Mouse (Mus musculus) spleen, postnatal 10 days (tissue): ENCODE data around the gene Gm4787.
"Not testable (repeated sequence)": the region's sequence is repeated elsewhere in the genome, so short reads cannot be mapped to it uniquely, and the experiment has no call there.

Experiments
- DNase-seq, 2 experiments: peaks; one replicate each; pipeline ENCODE4 v3.0.0; 2021 to 2022; ENCODE audit warnings: low spot score in 2 of 2

The Gm4787 gene

DNA sequence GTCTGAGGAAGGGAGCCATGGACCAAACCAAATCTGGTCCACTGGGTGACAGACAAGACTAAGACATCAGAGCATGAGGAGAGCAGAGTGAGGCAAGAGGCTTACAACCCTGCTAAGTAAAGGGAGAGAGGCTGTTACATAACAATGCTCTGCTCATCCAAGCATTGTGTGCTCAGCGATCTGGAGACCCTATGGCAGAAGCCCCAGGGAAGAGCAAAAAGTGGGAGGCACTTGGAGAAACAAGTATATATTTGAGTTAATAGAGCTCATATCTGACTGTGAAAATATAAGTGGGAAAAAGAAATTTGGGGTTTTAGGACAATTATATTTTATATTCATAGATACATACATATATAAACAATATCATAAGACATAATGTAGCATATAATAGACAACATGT, at the start of gene Gm4787:
Gm4787 (minus strand) TSS at position 101 of the 400 bp plus-strand sequence.
- not testable (repeated sequence) for DNase-seq

DNA sequence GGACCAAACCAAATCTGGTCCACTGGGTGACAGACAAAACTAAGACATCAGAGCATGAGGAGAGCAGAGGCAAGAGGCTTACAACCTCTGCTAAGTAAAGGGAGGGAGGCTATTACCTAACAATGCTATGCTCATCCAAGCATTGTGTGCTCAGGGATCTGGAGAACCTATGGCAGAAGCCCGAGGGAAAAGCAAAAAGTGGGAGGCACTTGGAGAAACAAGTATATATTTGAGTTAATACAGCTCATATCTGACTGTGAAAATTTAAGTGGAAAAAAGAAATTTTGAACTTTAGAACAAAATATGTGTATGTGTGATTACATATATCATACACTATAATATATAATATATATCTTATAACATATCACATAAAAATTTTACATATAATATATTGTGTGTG, 42.6 kb upstream of the Gm4787 start, which contains the start of gene Adam4:
Adam4 (minus strand) TSS at position 101 of the 400 bp plus-strand sequence.
- DNase-seq: no peak

DNA sequence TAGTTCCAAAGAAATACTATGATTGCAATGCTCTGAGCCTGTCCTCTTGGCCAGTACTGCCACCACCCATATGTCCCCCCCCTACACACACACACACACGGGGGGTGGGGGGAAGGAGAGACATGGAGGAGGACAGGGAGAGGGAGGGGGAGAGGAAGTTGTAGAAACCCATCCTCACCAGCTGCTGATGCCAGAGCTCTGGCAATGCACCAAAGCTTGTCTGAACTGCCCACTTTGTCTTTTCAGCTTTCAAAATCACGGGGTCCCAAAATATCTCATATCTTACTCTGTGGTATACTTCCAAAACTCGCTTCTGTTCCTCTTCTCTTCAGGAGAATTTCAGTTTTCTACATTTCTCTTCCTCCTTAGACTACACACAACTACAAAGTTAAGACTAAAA, 33.9 kb upstream of the Gm4787 start:
- DNase-seq: no peak

DNA sequence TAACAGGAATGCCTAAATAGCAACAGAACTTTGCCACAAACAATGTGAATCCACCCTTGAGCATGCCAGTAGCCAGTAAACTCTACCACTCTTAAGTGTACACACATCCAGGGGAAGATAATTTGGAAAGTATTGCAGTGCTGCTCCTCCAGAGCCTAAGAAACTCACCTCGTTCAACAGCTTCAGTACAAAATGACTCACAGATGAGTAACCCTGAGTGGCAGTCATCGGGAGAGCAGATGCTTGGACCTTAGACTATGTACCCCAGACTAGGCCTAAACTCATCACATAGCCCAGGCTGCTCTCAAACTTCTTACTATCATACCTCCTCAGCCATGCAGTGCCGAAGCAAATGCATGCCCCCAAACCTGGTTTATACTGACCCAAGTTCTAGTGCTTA, 29.7 kb upstream of the Gm4787 start:
- no peak for DNase-seq

DNA sequence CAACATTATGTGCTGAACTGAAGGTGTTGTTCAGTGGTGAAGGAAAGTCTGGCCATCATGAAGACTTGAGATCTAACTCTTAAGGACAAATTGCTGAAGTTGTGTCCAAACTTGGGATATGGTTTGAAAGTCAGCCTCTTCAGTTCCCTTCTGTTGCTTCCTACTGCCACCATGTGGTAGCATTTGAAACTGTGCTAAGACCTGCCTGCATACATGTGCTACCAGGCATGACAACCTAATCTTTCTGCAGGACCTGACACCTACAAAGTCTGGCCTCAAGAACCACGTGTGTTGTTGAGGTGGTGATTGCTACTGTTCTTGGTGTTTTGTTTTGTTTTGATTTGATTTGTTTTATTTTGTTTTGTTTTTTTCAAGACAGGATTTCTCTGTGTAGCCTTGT, 22.9 kb upstream of the Gm4787 start:
- peak in 1 of 2 experiments; percentile 53 for DNase-seq

DNA sequence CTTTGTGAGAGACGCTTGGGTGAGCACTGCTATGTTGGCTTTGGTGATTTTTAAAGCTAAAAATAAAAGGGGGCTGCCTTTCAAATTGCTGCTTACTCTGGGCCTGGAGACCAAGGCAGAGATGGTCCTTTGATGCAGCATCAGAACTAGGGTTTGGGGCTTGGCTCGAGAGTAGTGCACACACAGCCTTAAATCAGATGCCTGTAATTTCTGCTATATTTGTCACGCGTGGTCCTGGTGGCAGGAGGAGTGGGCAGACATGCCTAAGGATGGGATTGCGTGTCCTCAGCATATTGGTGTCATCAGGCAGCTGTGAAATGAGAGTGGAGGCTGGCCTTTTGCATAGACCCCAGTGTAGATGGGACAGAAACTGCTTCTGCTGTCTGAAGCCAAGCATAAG, 45.4 kb downstream of the Gm4787 start:
- DNase-seq: no peak

DNA sequence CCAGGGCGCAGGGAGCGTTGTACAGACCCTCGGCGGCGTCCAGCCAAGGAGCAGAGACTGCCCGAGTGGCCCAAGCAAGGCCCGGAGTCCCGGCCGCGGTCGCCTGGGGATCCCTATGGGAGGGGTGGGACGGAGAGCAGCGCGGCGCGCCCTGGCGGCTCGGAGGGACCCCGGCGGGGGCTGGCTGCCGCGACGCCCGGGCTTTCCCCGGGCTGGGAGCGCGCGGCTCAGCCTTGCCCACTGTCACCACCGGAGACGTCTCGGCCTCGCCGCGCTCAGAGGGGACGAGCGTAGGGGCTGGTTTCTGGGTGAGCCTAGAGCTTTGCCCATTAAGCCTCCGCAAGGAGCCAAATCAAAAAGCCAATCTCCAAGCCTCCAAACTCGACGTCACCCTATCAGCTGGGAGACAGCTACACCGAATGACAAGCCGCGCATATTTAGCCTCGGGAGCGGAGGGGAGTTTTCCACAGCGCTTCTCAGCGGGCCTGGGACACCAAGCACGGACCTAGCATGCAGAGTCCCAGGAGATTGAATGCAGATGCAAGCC, 46.3 kb downstream of the Gm4787 start, which contains the start of gene Slc8a3:
Slc8a3 (minus strand) TSS at position 306 of the 547 bp plus-strand sequence.
- DNase-seq: no peak

DNA sequence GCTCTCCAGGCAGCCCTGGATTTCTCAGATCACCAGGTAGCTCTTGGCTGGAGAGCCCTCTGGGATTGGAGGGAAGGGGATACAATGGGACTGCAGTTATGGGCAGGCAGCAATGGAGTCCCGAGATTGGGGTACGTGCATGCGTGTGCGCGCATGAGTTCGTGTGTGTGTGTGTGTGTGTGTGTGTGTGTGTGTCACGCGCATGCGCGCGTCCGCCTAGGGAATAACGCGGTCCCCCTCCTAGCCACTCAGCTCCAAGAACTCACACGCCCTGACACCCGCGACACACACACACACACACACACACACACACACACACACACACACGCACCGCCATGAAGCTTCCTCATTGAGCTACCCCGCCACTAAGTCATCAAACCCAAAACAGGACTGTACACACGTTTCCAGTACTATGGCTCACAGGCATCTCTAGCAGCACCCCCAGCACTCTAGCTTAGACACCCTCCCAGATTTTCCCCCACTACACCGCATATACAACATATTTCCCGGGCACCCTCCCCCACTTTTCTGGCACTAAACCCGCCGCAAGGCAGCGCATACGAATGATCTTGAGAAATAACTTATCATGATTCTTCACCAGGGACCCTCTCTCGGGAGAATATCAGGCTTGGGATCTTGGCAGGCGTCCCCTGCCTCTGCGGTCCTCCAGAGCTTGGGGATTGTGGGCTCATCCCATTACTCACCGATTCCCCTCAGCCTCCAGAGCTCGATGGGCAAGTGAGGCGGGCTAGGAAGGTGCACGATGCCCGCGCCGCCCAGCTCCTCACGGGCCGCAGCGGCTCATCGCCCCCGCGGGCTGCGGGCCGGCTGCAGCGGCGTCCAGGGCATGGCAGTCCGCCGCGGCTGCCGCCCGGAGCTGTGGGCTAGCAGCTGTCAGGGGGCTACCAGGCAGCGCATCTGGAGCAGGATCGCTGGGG, 47.1 kb downstream of the Gm4787 start:
- DNase-seq: no peak

DNA sequence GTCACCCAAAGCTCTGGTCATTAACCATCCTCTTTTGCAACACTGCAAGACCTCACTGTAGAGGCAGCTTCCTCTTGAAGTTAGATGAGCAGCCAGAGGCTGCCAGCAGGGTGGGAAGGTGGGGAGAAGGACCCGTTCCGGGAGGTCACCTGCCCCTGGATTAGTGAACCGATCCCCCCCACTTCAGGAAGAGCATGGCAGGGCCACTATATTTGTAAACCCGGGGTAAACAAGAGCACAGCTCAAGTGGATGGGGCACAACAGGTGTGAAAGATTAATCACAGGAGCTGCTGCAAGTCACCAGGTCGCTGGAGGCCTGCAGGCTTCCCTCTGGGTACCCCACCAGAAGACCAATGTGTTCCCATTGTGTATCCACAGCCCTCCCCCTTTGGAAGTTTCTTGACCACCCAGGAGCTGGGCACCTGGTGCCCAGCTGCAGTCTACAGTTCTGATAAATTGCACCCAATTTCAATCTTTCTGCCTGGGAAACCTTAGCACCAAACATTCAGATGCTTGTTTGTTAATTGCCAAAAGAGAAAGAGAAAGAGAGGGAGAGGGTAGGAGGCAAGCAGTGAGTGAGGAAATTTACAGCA, 48.1 kb downstream of the Gm4787 start:
- DNase-seq: no peak
